Mouse (Mus musculus) CH12.LX (cell line): ENCODE data around the gene Lgi2. TPM values are rescaled to one million over a fixed set of nuclear protein-coding genes. Genes with fewer than 3 reads are reported as not detected.

ENCODE experiments used
- DNase-seq: peaks from one replicate; pipeline ENCODE4 v3.0.0-alpha.2; 2013; ENCODE audit errors: extremely low read depth
- H3K27ac ChIP-seq: 2 replicates; pipeline ENCODE4 v1.5.1; 2012; ENCODE audit warnings: low read depth, mild to moderate bottlenecking, control low read depth, moderate library complexity; ENCODE audit not compliant: insufficient read depth
- H3K27me3 ChIP-seq: replicated peaks from 2 replicates; pipeline ENCODE3; 2012; ENCODE audit warnings: inconsistent platforms
- H3K36me3 ChIP-seq, 2 experiments: replicated peaks in 1 of 2; 2 replicates each; pipeline versions ENCODE3 to v1.6.1; 2012; ENCODE audit warnings: inconsistent platforms in 1 of 2, low read length in 1 of 2, mild to moderate bottlenecking in 1 of 2, mixed read lengths in 1 of 2, moderate library complexity in 1 of 2; ENCODE audit not compliant: control insufficient read depth in 1 of 2, insufficient read depth in 1 of 2
- H3K4me1 ChIP-seq, 2 experiments: 2 replicates each; pipeline ENCODE4 v1.6.1; 2012; ENCODE audit warnings: inconsistent platforms in 1 of 2, moderate library complexity in 1 of 2; ENCODE audit not compliant: insufficient read depth in 2 of 2, control insufficient read depth in 1 of 2
- H3K4me2 ChIP-seq: 2 replicates; pipeline ENCODE4 v1.6.1; 2012; ENCODE audit warnings: low read depth, mild to moderate bottlenecking, control low read depth; ENCODE audit not compliant: poor library complexity, insufficient read depth, severe bottlenecking
- H3K4me3 ChIP-seq, 3 experiments: fragments of 150-350 bp in 1 of 3; sonication (generic) in 1 of 3; replicated peaks in 1 of 3; 2 replicates each; pipeline versions ENCODE3 to v1.5.1; 2011 to 2012; ENCODE audit warnings: low read depth in 2 of 3, low read length in 2 of 3, mild to moderate bottlenecking in 2 of 3, moderate library complexity in 2 of 3, control low read depth in 1 of 3, improper control_type of control experiment in 1 of 3, inconsistent platforms in 1 of 3, mixed read lengths in 1 of 3; ENCODE audit not compliant: poor library complexity in 1 of 3
- H3K79me2 ChIP-seq: replicated peaks from 2 replicates; pipeline ENCODE4 v1.6.1; 2012; ENCODE audit warnings: mild to moderate bottlenecking, moderate library complexity; ENCODE audit not compliant: control insufficient read depth, poor library complexity, insufficient read depth, severe bottlenecking; ENCODE audit errors: extremely low read depth
- H3K9ac ChIP-seq: 2 replicates; pipeline ENCODE4 v1.6.1; 2012; ENCODE audit warnings: low read depth, mild to moderate bottlenecking, control low read depth, moderate library complexity; ENCODE audit not compliant: insufficient read depth
- H3K9me3 ChIP-seq: replicated peaks from 2 replicates; pipeline ENCODE3; 2012; ENCODE audit warnings: low read length, inconsistent platforms, mixed read lengths
- CHD1 ChIP-seq: IDR thresholded peaks from 2 replicates; pipeline ENCODE4 v1.6.1; 2012; ENCODE audit warnings: low read depth, low read length, improper control_type of control experiment, inconsistent platforms
- GABPA ChIP-seq: IDR thresholded peaks from 2 replicates; pipeline ENCODE4 v1.6.1; 2012; ENCODE audit warnings: low read depth, low read length, improper control_type of control experiment, inconsistent platforms; ENCODE audit not compliant: insufficient replicate concordance
- JUN ChIP-seq: IDR thresholded peaks from 2 replicates; pipeline ENCODE4 v1.6.1; 2011; ENCODE audit warnings: low read depth, mild to moderate bottlenecking, low read length, improper control_type of control experiment, moderate library complexity; ENCODE audit not compliant: insufficient read depth
- JUND ChIP-seq: conservative IDR thresholded peaks from 2 replicates; pipeline ENCODE4 v1.6.1; 2011; ENCODE audit warnings: low read depth, low read length, improper control_type of control experiment
- MAFK ChIP-seq: IDR thresholded peaks from 2 replicates; pipeline ENCODE4 v1.6.1; 2011; ENCODE audit warnings: low read length, improper control_type of control experiment; ENCODE audit not compliant: insufficient replicate concordance
- MAX ChIP-seq: IDR thresholded peaks from 2 replicates; pipeline ENCODE4 v1.6.1; 2011; ENCODE audit warnings: low read length, improper control_type of control experiment
- MEF2A ChIP-seq: IDR thresholded peaks from 2 replicates; pipeline ENCODE4 v1.6.1; 2014; ENCODE audit warnings: low read depth, mild to moderate bottlenecking, inconsistent platforms, low read length, improper control_type of control experiment, borderline replicate concordance
- MXI1 ChIP-seq: IDR thresholded peaks from 2 replicates; pipeline ENCODE4 v1.6.1; 2011; ENCODE audit warnings: mild to moderate bottlenecking, low read depth, low read length, improper control_type of control experiment
- POLR2A ChIP-seq: IDR thresholded peaks from 2 replicates; pipeline ENCODE4 v1.6.1; 2011; ENCODE audit warnings: low read depth, mild to moderate bottlenecking, improper control_type of control experiment, low read length
- USF1 ChIP-seq: IDR thresholded peaks from 2 replicates; pipeline ENCODE4 v1.6.1; 2014; ENCODE audit warnings: low read depth, mild to moderate bottlenecking, inconsistent platforms, low read length, improper control_type of control experiment
- USF2 ChIP-seq: conservative IDR thresholded peaks from 2 replicates; pipeline ENCODE4 v1.6.1; 2011; ENCODE audit warnings: low read depth, low read length, improper control_type of control experiment
- ZNF384 ChIP-seq: IDR thresholded peaks from 2 replicates; pipeline ENCODE4 v1.6.1; 2012; ENCODE audit warnings: low read depth, low read length, improper control_type of control experiment, inconsistent platforms
- dilution Hi-C: fragments of 300-500 bp; cut with MboI; formaldehyde crosslinking; loops from 2 replicates; pipeline ENCODE4 v1.14.3; 2020; ENCODE audit warnings: low sequenced_read_pairs; ENCODE audit not compliant: extremely low pct_unique_long_range_greater_than_20kb, extremely low pct_ligation_motif_present
- in situ Hi-C: fragments of 300-500 bp; cut with MboI; formaldehyde crosslinking; loops from 3 replicates; pipeline ENCODE4 v1.14.3; 2019; ENCODE audit warnings: low sequenced_read_pairs, low pct_ligation_motif_present, low pct_unique_long_range_greater_than_20kb, mixed read lengths
- polyA plus RNA-seq: library from polyadenylated mRNA; unstranded; fragments of >175 nt; gene quantifications from 2 replicates; pipeline ENCODE4 v1.2.1, GENCODE M21; 2012; ENCODE audit warnings: low read depth; ENCODE audit not compliant: insufficient read length
- total RNA-seq, 2 experiments: library from RNA; depleted of rRNA; stranded (reverse); fragments of 300-350 nt in 1 of 2; fragments of >200 nt in 1 of 2; gene quantifications; 2 replicates each; pipeline ENCODE4 v1.2.3; 2012 to 2014

Gene Lgi2
- total and polyA plus RNA-seq, 3 experiments: not detected

DNA sequence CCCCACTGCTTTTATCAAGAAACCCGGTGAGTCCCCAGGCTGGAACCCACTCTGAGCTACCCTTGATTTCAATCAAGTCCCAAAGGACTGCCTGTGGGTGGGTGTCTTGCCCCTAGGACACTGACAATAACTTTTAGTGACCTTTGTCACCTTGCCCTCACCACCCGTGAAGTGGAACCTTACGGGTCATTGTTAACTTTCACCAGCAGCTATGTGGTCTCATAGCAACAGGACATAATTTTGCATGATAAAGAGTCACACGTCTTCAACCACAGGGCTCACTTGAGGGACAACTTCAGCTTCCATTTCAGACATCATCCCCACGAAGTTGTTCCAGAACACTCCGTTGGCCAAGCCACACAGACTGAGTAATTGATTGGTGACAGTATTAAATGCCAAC, 4.5 kb upstream of the Lgi2 start:
- no peak overlapping the region for H3K4me2 ChIP-seq
- TF ChIP-seq MEF2A (no peak), JUN (no peak), GABPA (no peak), MAFK (no peak)
- dilution Hi-C loops (no loop called here), in situ Hi-C loops (no loop called here)
- peaks cover 30% of the 10 kb centered on the region for H3K9me3 ChIP-seq
- no peaks in the 10 kb centered on the region for H3K79me2 ChIP-seq
- H3K4me1 ChIP-seq: no peaks in the 10 kb centered on the region
- H3K4me3 ChIP-seq: no peak overlapping the region
- H3K27me3 ChIP-seq: no peaks in the 10 kb centered on the region
- no peak overlapping the region for H3K27ac ChIP-seq
- no peaks in the 10 kb centered on the region for H3K36me3 ChIP-seq
- H3K9ac ChIP-seq: no peak overlapping the region
- DNase-seq: no peak

DNA sequence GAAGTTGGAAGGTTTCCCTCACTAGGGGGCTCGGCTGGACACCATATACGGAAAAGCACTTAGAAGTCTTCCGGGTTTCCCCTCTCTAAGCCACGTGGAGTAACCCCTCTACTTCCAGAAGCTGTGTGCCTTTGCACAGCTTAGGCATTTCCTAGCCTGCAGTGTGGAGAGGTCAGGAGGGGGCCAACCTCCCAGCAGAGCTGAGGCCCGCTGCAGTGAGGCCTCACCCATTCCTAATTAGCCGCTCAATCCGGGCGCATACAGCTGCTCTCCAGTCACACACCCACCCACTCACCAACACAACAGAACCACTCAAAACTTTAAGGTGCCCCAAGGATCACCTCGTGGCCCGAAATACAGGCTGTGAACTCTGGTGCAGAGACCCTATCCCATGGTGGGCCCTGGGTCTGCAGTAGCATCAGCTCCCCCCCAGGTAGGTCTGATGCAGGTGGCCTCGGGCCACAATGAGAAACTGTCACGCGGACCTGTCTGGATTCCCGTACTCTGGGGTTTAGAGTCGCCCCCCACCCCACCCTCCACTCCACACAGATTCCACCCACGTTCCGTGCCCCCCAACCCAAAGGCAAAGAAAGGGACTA, 949 bp downstream of the Lgi2 start:
- Histone ChIP-seq H3K79me2 (no peaks in the 10 kb centered on the region), H3K9ac (no peak overlapping the region), H3K4me1 (peaks cover 0 to 6% of the 10 kb centered on the region in 2 experiments; a peak in 1 of 4 replicates), H3K36me3 (no peaks in the 10 kb centered on the region), H3K27me3 (no peaks in the 10 kb centered on the region), H3K27ac (no peak overlapping the region), H3K9me3 (peaks cover 22% of the 10 kb centered on the region), H3K4me3 (no peak overlapping the region), H3K4me2 (no peak overlapping the region)
- DNase-seq: no peak
- TF ChIP-seq MAX (no peak), GABPA (no peak), USF2 (no peak), USF1 (no peak), POLR2A (no peak), CHD1 (no peak), MXI1 (no peak), MEF2A (no peak), ZNF384 (no peak)
- in situ Hi-C loops (no loop called here), dilution Hi-C loops (no loop called here)

DNA sequence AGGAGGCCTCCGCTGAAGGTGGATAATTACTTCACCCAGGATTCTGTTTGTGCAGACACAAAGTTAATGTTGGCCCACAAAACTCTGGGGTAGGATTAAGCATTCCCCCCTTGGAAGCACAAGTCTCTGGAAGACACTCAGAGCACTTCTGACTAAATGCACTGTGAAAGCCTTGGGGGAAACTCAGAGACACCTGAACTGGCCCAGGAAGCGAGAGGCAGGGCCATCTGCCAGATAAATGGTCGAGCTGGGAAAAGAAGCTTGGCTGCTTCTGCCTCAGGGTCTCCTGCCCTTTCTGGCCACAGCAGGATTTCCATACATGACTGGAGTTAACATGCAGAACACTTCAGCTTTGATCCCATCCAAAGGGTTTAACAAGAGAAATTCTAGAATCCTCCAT, 1.9 kb downstream of the Lgi2 start:
- H3K27me3 ChIP-seq: no peaks in the 10 kb centered on the region
- dilution Hi-C loops (no loop called here), in situ Hi-C loops (no loop called here)
- no peak overlapping the region for H3K9ac ChIP-seq
- no peak overlapping the region for H3K4me3 ChIP-seq
- peaks cover 0 to 6% of the 10 kb centered on the region in 2 experiments; a peak in 1 of 4 replicates for H3K4me1 ChIP-seq
- H3K79me2 ChIP-seq: no peaks in the 10 kb centered on the region
- peaks cover 22% of the 10 kb centered on the region for H3K9me3 ChIP-seq
- no peak for TF ChIP-seq JUND
- TF ChIP-seq, all 38 proteins: peak for 0
- Histone ChIP-seq H3K4me2 (no peak overlapping the region), H3K36me3 (no peaks in the 10 kb centered on the region), H3K27ac (no peak overlapping the region)
- DNase-seq: no peak
